Mouse (Mus musculus): Measurements from ENCODE around the gene Fancb.

Fancb gene
- long read RNA-seq, experiment 1, partial matches to known transcripts: 1 of 1 reads
- long read RNA-seq, experiment 1, other reads (novel, unspliced or antisense): 0 of 1 reads
- long read RNA-seq, experiment 2, partial matches to known transcripts: 1 of 1 reads
- long read RNA-seq, experiment 2, other reads (novel, unspliced or antisense): 0 of 1 reads

GRCm38 (mm10) chrX:164980193-164980775, at the start of gene Fancb, which contains the start of gene Mospd2:
Gene Fancb (plus strand): TSS chrX:164980592.
Gene Mospd2 (minus strand): TSS chrX:164980375.
- intact Hi-C loops (cut with DNase I): no loop called here

GRCm38 (mm10) chrX:164941540-164941939, 38.9 kb upstream of the Fancb start:
- intact Hi-C loops (cut with DNase I): no loop called here

GRCm38 (mm10) chrX:164951858-164952576, 28.4 kb upstream of the Fancb start:
- intact Hi-C loops (cut with DNase I): no loop called here

- intact Hi-C loops (cut with DNase I): no loop called here
Observed at GRCm38 (mm10) chrX:164952601-164953375, 27.6 kb upstream of the Fancb start.

- intact Hi-C loops (cut with DNase I): no loop called here
Observed at GRCm38 (mm10) chrX:164965750-164966448, 14.5 kb upstream of the Fancb start.

- intact Hi-C loops (cut with DNase I): no loop called here
Observed at GRCm38 (mm10) chrX:164971206-164971605, 9.2 kb upstream of the Fancb start.

- intact Hi-C loops (cut with DNase I): no loop called here
Observed at GRCm38 (mm10) chrX:164978866-164979265, 1.5 kb upstream of the Fancb start.

GRCm38 (mm10) chrX:165003141-165003540, 22.7 kb downstream of the Fancb start:
- intact Hi-C loops (cut with DNase I): no loop called here

DNA sequence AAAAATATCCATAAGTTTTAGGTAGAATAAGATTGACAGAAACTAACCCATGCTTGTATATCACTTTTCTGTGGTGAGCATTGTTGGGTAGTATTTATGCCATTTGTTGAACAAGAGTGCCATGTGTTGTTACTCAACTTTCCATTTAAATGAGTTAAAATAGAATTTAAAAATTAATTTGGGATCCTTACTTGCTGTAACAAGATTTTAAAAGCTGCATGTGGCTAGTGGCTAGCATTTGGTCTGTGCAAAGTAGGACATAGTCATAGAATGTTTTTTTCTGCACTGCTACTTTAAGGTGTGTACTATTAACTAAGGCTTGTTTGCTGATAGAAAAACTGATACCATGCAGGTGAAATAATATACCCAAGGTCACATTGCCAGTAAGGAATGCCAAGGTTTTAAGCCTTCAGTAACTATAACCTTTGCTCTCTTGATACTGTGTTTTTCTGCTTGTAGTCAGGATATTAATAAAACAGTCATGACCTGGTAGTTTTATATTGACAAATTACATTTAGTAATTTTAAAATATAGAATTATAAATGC, 24.5 kb downstream of the Fancb start, which contains the start of gene Gm17604:
Gene Gm17604 (minus strand): TSS at position 51 of the 546 bp plus-strand sequence.
- intact Hi-C loops (cut with DNase I): no loop called here
